Mouse (Mus musculus) mouse embryonic stem cell (cell line): ENCODE measurements at regions not wholly inside any gene's neighbourhood (a gene's known extent, or its start where the extent isn't known, plus 50 kb on each side); places are given as distances from the start of the nearest gene placed in this dataset.
"Not testable (repeated sequence)": the region's sequence is repeated elsewhere in the genome, so short reads cannot be mapped to it uniquely, and the experiment has no call there.

Experiments used
- in situ Hi-C, 2 experiments: fragments of 300-500 bp; cut with MboI; formaldehyde crosslinking; loops; 1 replicate in 1 of 2; 3 replicates in 1 of 2; pipeline ENCODE4 v1.14.3; 2019 to 2020; ENCODE audit warnings: low sequenced_read_pairs in 2 of 2, low pct_unique_long_range_greater_than_20kb in 1 of 2, mixed read lengths in 1 of 2; ENCODE audit not compliant: unreplicated experiment in 1 of 2

GRCm38 (mm10) chr3:37815771-37816170, 91.5 kb upstream of the Gm5148 start:
- in situ Hi-C loops, result no loop called here

- in situ Hi-C loops, result no loop called here
Measured at GRCm38 (mm10) chr3:37812936-37813335, 88.6 kb upstream of the Gm5148 start.

GRCm38 (mm10) chr3:37811429-37811828, 87.1 kb upstream of the Gm5148 start:
- in situ Hi-C loops, result no loop called here

GRCm38 (mm10) chr3:37810763-37811162, 86.5 kb upstream of the Gm5148 start:
- in situ Hi-C loops, result no loop called here

GRCm38 (mm10) chr3:37805805-37806148, 81.5 kb upstream of the Gm5148 start:
- in situ Hi-C loops, result no loop called here

GRCm38 (mm10) chr3:37804941-37805804, 80.9 kb upstream of the Gm5148 start:
- in situ Hi-C loops, result no loop called here

GRCm38 (mm10) chr3:37804261-37804660, 80.0 kb upstream of the Gm5148 start:
- in situ Hi-C loops, result no loop called here

GRCm38 (mm10) chr3:37803781-37804180, 79.5 kb upstream of the Gm5148 start:
- in situ Hi-C loops, result not testable (repeated sequence)

- in situ Hi-C loops, result no loop called here
Measured at GRCm38 (mm10) chr3:37801551-37801950, 77.3 kb upstream of the Gm5148 start.

GRCm38 (mm10) chr3:37799809-37800208, 75.5 kb upstream of the Gm5148 start:
- in situ Hi-C loops, result no loop called here

GRCm38 (mm10) chr3:37789711-37790110, 65.4 kb upstream of the Gm5148 start:
- in situ Hi-C loops, result no loop called here

- in situ Hi-C loops, result no loop called here
Measured at GRCm38 (mm10) chr3:37789143-37789697, 64.9 kb upstream of the Gm5148 start.

GRCm38 (mm10) chr3:37788366-37788765, 64.1 kb upstream of the Gm5148 start:
- in situ Hi-C loops, result no loop called here

- in situ Hi-C loops, result no loop called here
Measured at GRCm38 (mm10) chr3:37786792-37787191, 62.5 kb upstream of the Gm5148 start.

GRCm38 (mm10) chr3:37781086-37781485, 56.8 kb upstream of the Gm5148 start:
- in situ Hi-C loops, result no loop called here

- in situ Hi-C loops, result no loop called here
Measured at GRCm38 (mm10) chr3:37779867-37780475, 55.7 kb upstream of the Gm5148 start.

- in situ Hi-C loops, result no loop called here
Measured at GRCm38 (mm10) chr3:37778386-37778785, 54.1 kb upstream of the Gm5148 start.

GRCm38 (mm10) chr3:37776224-37776623, 51.9 kb upstream of the Gm5148 start:
- in situ Hi-C loops, result no loop called here
